9 mouse cellular contexts compared by ENCODE assay signal in the genomic region with DNA sequence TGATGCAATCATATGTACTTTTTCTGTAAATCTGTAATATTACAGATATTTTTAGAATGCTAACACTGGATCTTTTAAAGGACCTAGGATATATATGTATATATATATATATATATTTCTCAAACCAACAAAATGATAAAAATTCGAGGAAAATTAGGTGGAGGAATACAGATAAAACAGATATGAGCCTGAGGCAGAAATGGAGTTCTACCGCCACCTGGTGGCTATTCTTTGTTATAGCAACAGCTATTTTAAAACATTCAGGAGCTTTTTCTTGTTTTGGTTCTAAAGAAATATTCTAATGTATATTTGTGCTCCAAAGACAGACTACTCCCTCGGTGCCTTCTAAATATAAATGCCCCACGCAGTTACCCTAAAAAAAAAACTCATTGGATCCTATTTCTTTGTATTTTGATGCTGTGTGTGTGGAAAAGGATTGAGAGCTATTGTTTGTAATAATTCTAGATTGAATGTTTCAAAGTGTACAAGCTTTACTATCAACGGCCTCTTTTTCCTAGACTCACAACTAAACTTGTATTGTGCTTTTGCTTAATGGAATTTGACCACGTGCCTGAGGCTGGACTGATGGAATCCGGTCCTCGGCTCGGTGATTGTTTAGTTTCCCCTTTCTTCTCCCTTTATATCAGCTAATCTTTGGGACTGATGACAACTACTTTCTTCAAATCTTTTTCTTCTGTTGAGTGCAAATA. TPM values are rescaled to one million over a fixed set of nuclear protein-coding genes. Genes with fewer than 3 reads are reported as not detected.
DNase-seq lines count a peak whose midpoint lies in the region; ATAC-seq and TF ChIP-seq lines count a peak whose summit lies in the region.
"Had no signal": no experiment of that assay in that cellular context is flagged by ENCODE, and none has a peak within 500 bp of the region (broad histone marks: within the 10 kb centered on the region; RNA-seq: fewer than 3 reads in every experiment).

No protein-coding gene starts in this region.

- WGBS in kidney, adult 2 months = 28% methylated on average over 9 of the region's 9 CpGs
- WGBS in kidney, embryonic 14.5 days = 38% methylated on average over 9 of the region's 9 CpGs

- no peak for TF ChIP-seq POLR2A in kidney, adult 2 months (IDR thresholded peaks at IDR 0.05; ENCODE audit: low read depth, low read length)

- no peak overlapping the region for H3K4me3 ChIP-seq in kidney, adult 2 months (ENCODE audit: insufficient read depth, low read depth, low read length)
- H3K4me3 ChIP-seq in kidney, embryonic 14.5 days (ENCODE audit: low read length) = no peak overlapping the region

- no peaks in the 10 kb centered on the region for H3K36me3 ChIP-seq in kidney, adult 2 months (ENCODE audit: control insufficient read depth, insufficient read depth, low read length)
- no peaks in the 10 kb centered on the region for H3K36me3 ChIP-seq in kidney, embryonic 14.5 days (ENCODE audit: control insufficient read depth, insufficient read depth, low read length)

- no peak for DNase-seq in kidney, adult 2 months
- no peak for DNase-seq in Patski (ENCODE audit: low read depth, low spot score)
- DNase-seq in retina, postnatal 1 day = peak; percentile 38
- DNase-seq in ovary, postnatal 36 days (ENCODE audit: low spot score) = no peak
- DNase-seq in layer of hippocampus, adult 9-11 months = no peak

- H3K9me3 ChIP-seq in kidney, embryonic 14.5 days (ENCODE audit: control insufficient read depth, low read length) = peaks cover 3% of the 10 kb centered on the region; the same call in 1 of the 2 replicates

- no peaks in the 10 kb centered on the region; the same call in 1 of the 2 replicates for H3K27me3 ChIP-seq in kidney, adult 2 months (replicated peaks; ENCODE audit: control insufficient read depth, insufficient read depth, low read length)
- no peaks in the 10 kb centered on the region for H3K27me3 ChIP-seq in kidney, embryonic 14.5 days (ENCODE audit: control insufficient read depth, insufficient read depth, low read length)
- peaks cover 23% of the 10 kb centered on the region for H3K27me3 ChIP-seq in Patski

- H3K9ac ChIP-seq in kidney, embryonic 14.5 days (ENCODE audit: low read depth, low read length) = no peak overlapping the region

- H3K27ac ChIP-seq in kidney, adult 2 months (ENCODE audit: insufficient read depth, low read depth, low read length) = no peak overlapping the region
- H3K27ac ChIP-seq in kidney, embryonic 14.5 days (ENCODE audit: low read depth, low read length) = no peak overlapping the region

- no peak overlapping the region for H3K4me2 ChIP-seq in kidney, embryonic 14.5 days (replicated peaks; ENCODE audit: low read depth, low read length)

- CTCF ChIA-PET in Patski (lab: Charles Lee) = interaction anchor here (1.0 to 2.5 kb wide), 3 partner anchors 9 to 11 kb away, joined by 3 to 10 read pairs (median 6); no protein-coding TSS in a partner anchor

- POLR2A ChIA-PET in Patski (lab: Charles Lee) = no interaction called here

- H3K4me1 ChIP-seq in kidney, adult 2 months (ENCODE audit: control insufficient read depth, insufficient read depth, low read length) = no peaks in the 10 kb centered on the region
- no peaks in the 10 kb centered on the region for H3K4me1 ChIP-seq in kidney, embryonic 14.5 days (ENCODE audit: control insufficient read depth, insufficient read depth, low read length)

- no peak for ATAC-seq in kidney, embryonic 14.5 days (ENCODE audit: low FRiP score, low TSS enrichment)
- ATAC-seq in CD4-positive, CD25-positive, alpha-beta regulatory T cell, adult 4 months = peak; percentile 66
- no peak for ATAC-seq in Patski
- peak; percentile 55 for ATAC-seq in granulocyte monocyte progenitor cell, adult 5-6 weeks (replicated peaks; ENCODE audit: poor library complexity, severe bottlenecking)

- 0 out of 2 replicates have a peak, but pooled peaks have one; percentile 16 for TF ChIP-seq CTCF in kidney, adult 2 months (conservative IDR thresholded peaks at IDR 0.05; ENCODE audit: insufficient read depth, insufficient read length, low read depth, low read length)
- TF ChIP-seq CTCF in Patski (IDR thresholded peaks at IDR 0.05) = peak; percentile 64

- in situ Hi-C loops in Patski (cut with MboI; ENCODE audit: low pct_unique_long_range_greater_than_20kb) = no loop called here

RNA-seq across cellular contexts. Expression of a gene that starts 44.8 kb away (rescaled TPM):
- polyA plus RNA-seq in kidney, adult 2 months (2012; rRNA removed) = not detected in 2 replicates
- not detected in 2 replicates for polyA plus RNA-seq in kidney, embryonic 14.5 days (2014; fragmentation: Nextera tagmentation; extraction: Ambion mirVana)
- polyA plus RNA-seq in CD4-positive, CD25-positive, alpha-beta regulatory T cell, adult 4 months (2017; shearing (Covaris generic)) = not detected
- polyA plus RNA-seq in Patski (2021) = not detected
- total RNA-seq in granulocyte monocyte progenitor cell, adult 5-6 weeks (2014; fragmentation: Nextera tagmentation) = not detected in 2 replicates
- total RNA-seq in granulocyte monocyte progenitor cell, adult 5-6 weeks (2017) = not detected in 2 replicates
- polyA plus RNA-seq: lung, embryonic 16.5 days had no signal

Comparison
In these comparisons a context has a peak if more than half of its experiments do, and no peak if none do; other contexts are left out.
1. ATAC-seq: peak in CD4-positive, CD25-positive, alpha-beta regulatory T cell, adult 4 months (single experiment) and granulocyte monocyte progenitor cell, adult 5-6 weeks (single experiment); none in kidney, embryonic 14.5 days (single experiment) and Patski (single experiment).